ENCODE assay signal across 9 mouse cellular contexts in genomic region chr1:88756658-88757057, GRCm38 (mm10). TPM values are rescaled to one million over a fixed set of nuclear protein-coding genes. Genes with fewer than 3 reads are reported as not detected.
DNase-seq lines count a peak whose midpoint lies in the region; ATAC-seq lines count a peak whose summit lies in the region.
"Had no signal": no experiment of that assay in that cellular context is flagged by ENCODE, and none has a peak within 500 bp of the region (broad histone marks: within the 10 kb centered on the region; RNA-seq: fewer than 3 reads in every experiment).

No protein-coding gene starts in this region.

- peak; percentile 32 for DNase-seq in urinary bladder, postnatal 25 days (ENCODE audit: low spot score)
- no peak for DNase-seq in urinary bladder, postnatal 10 days (ENCODE audit: low spot score)
- DNase-seq in embryo, embryonic 10 days (ENCODE audit: low spot score), result peak; percentile 58
- peak; percentile 59 for DNase-seq in kidney, adult 9 months
- peak; percentile 45 for DNase-seq in liver, embryonic 11.5 days (ENCODE audit: low spot score)
- DNase-seq in yolk sac, embryonic 10.5 days (ENCODE audit: low spot score), result no peak

- H3K9me3 ChIP-seq in liver, embryonic 11.5 days (ENCODE audit: control insufficient read depth, low read length), result no peaks in the 10 kb centered on the region
- H3K9me3 ChIP-seq in neural tube, embryonic 15.5 days (replicated peaks), result no peaks in the 10 kb centered on the region

- no peaks in the 10 kb centered on the region for H3K36me3 ChIP-seq in liver, embryonic 11.5 days (ENCODE audit: control insufficient read depth, insufficient read depth, low read length)
- H3K36me3 ChIP-seq in neural tube, embryonic 15.5 days, result no peaks in the 10 kb centered on the region

- H3K27ac ChIP-seq in liver, embryonic 11.5 days (ENCODE audit: low read depth, low read length), result no peak overlapping the region
- H3K27ac ChIP-seq in neural tube, embryonic 15.5 days (replicated peaks), result peak overlapping the region; percentile 39; the same call in 1 of the 2 replicates

- H3K4me2 ChIP-seq in liver, embryonic 11.5 days, result no peak overlapping the region
- no peak overlapping the region for H3K4me2 ChIP-seq in neural tube, embryonic 15.5 days

- no peak overlapping the region for H3K4me3 ChIP-seq in liver, embryonic 11.5 days (ENCODE audit: low read depth, low read length)
- no peak overlapping the region for H3K4me3 ChIP-seq in neural tube, embryonic 15.5 days (replicated peaks)
- H3K4me3 ChIP-seq: myocyte had no signal

- WGBS in liver, embryonic 11.5 days, result 75% methylated on average over 7 of the region's 7 CpGs
- 67% methylated on average over 7 of the region's 7 CpGs for WGBS in neural tube, embryonic 15.5 days

- H3K27me3 ChIP-seq in liver, embryonic 11.5 days (replicated peaks; ENCODE audit: control insufficient read depth, insufficient read depth, low read length), result no peaks in the 10 kb centered on the region
- no peaks in the 10 kb centered on the region for H3K27me3 ChIP-seq in neural tube, embryonic 15.5 days (replicated peaks)

- peak; percentile 70 for ATAC-seq in granulocyte monocyte progenitor cell, adult 5-6 weeks (replicated peaks; ENCODE audit: poor library complexity, severe bottlenecking)
- no peak for ATAC-seq in liver, embryonic 11.5 days (replicated peaks; ENCODE audit: low FRiP score)
- peak; percentile 21; the same call in 1 of the 2 replicates for ATAC-seq in neural tube, embryonic 15.5 days (ENCODE audit: low FRiP score)

- no peak overlapping the region for H3K9ac ChIP-seq in liver, embryonic 11.5 days (ENCODE audit: low read depth, low read length)
- H3K9ac ChIP-seq in neural tube, embryonic 15.5 days (replicated peaks), result no peak overlapping the region

- no peaks in the 10 kb centered on the region for H3K4me1 ChIP-seq in liver, embryonic 11.5 days (replicated peaks; ENCODE audit: control insufficient read depth, insufficient read depth, low read length)
- peaks cover 28% of the 10 kb centered on the region for H3K4me1 ChIP-seq in neural tube, embryonic 15.5 days

RNA-seq across cellular contexts. Expression of gene Arl4c, which starts 54.6 kb away (rescaled TPM):
- 3.6 TPM in 2 replicates for total RNA-seq in granulocyte monocyte progenitor cell, adult 5-6 weeks (2014; fragmentation: Nextera tagmentation)
- total RNA-seq in granulocyte monocyte progenitor cell, adult 5-6 weeks (2017), result 3.7 and 4.5 TPM in 2 replicates
- polyA plus RNA-seq in liver, embryonic 11.5 days (2014; fragmentation: Nextera tagmentation; extraction: Ambion mirVana), result 1.7 and 1.9 TPM in 2 replicates
- polyA plus RNA-seq in neural tube, embryonic 15.5 days (2015; fragmentation: Nextera tagmentation; extraction: Ambion mirVana), result 38.1 and 43.5 TPM in 2 replicates

Comparison
In these comparisons a context has a peak if more than half of its experiments do, and no peak if none do; other contexts are left out.
1. DNase-seq: peak in urinary bladder, postnatal 25 days (single experiment), embryo, embryonic 10 days (single experiment), kidney, adult 9 months (single experiment) and liver, embryonic 11.5 days (single experiment); none in urinary bladder, postnatal 10 days (single experiment) and yolk sac, embryonic 10.5 days (single experiment).
2. RNA of gene Arl4c, which starts 54.6 kb away (polyA plus RNA-seq): 38.1 to 43.5 TPM in neural tube, embryonic 15.5 days; 1.7 to 1.9 TPM in liver, embryonic 11.5 days; every median in the first group is over 10 times any median in the second.